Mouse (Mus musculus) brain, embryonic 14.5 days (tissue): ENCODE results near the gene Gxylt2.

Experiments
- CTCF ChIP-seq: fragments of 200-500 bp; IDR thresholded peaks from 2 replicates; pipeline ENCODE4 v1.5.1; 2012; ENCODE audit warnings: inconsistent platforms, mild to moderate bottlenecking, moderate library complexity, borderline replicate concordance; ENCODE audit not compliant: insufficient read depth, insufficient read length; ENCODE audit errors: extremely low read depth
- POLR2A ChIP-seq: fragments of 200-500 bp; IDR thresholded peaks from 2 replicates; pipeline ENCODE4 v1.6.1; 2012; ENCODE audit warnings: mild to moderate bottlenecking, inconsistent platforms, borderline replicate concordance; ENCODE audit not compliant: poor library complexity, insufficient read depth, insufficient read length, severe bottlenecking; ENCODE audit errors: extremely low read depth

DNA sequence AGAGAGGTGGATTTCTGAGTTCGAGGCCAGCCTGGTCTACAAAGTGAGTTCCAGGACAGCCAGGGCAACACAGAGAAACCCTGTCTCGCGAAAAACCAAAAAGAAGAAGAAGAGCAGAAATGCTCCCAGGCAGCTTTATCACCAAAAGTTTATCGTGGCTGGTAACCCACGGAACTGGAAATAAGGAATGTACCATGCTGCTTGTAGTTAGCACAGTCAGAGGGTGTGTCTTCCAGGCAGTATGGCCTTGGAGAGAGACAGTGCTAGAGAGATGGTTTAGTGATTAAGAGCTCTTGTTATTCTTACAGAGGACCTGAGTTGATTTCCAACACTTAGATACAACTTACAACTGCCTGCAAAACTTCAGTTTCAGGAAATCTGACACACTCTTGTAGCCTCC lies 146.5 kb downstream of the Gxylt2 start:
- TF ChIP-seq POLR2A (no peak), CTCF (no peak)
